13 mouse cellular contexts compared by ENCODE assay signal in genomic region chr17:49266343-49266742, GRCm38 (mm10).
DNase-seq lines count a peak whose midpoint lies in the region; ATAC-seq and TF ChIP-seq lines count a peak whose summit lies in the region.
"Had no signal": no experiment of that assay in that cellular context is flagged by ENCODE, and none has a peak within 500 bp of the region (broad histone marks: within the 10 kb centered on the region; RNA-seq: fewer than 3 reads in every experiment).

No protein-coding gene starts in this region.

- TF ChIP-seq EP300 in heart, postnatal 0 days (IDR thresholded peaks at IDR 0.05; ENCODE audit: low read depth): no peak
- TF ChIP-seq EP300 in stomach, postnatal 0 days (optimal IDR thresholded peaks at IDR 0.05): no peak

- no peaks in the 10 kb centered on the region for H3K9me3 ChIP-seq in heart, postnatal 0 days (replicated peaks; ENCODE audit: control insufficient read depth, low read length)
- H3K9me3 ChIP-seq in stomach, postnatal 0 days (ENCODE audit: control insufficient read depth, low read length): no peaks in the 10 kb centered on the region
- H3K9me3 ChIP-seq: forebrain, embryonic 10.5 days; heart, embryonic 12.5 days; limb, embryonic 15.5 days had no signal

- H3K9ac ChIP-seq in heart, postnatal 0 days (replicated peaks; ENCODE audit: low read depth, low read length): no peak overlapping the region
- H3K9ac ChIP-seq in stomach, postnatal 0 days (ENCODE audit: low read length): no peak overlapping the region
- H3K9ac ChIP-seq: heart, embryonic 12.5 days; limb, embryonic 15.5 days had no signal

- DNase-seq in heart, postnatal 0 days (ENCODE audit: low spot score): no peak
- DNase-seq in heart, adult 9 months (ENCODE audit: low spot score in 2 of 2): no peak
- peak; percentile 18 for DNase-seq in retina, embryonic 14.5 days (ENCODE audit: low spot score)
- no peak for DNase-seq in retina, postnatal 1 day
- peak; percentile 71 for DNase-seq in ZHBTc4 (ENCODE audit: low read depth, low spot score)
- DNase-seq in stomach, postnatal 0 days (ENCODE audit: low spot score): no peak
- no peak for DNase-seq in layer of hippocampus, postnatal 36 days
- DNase-seq: cerebellum, adult 9-10 months; kidney, postnatal 25 days had no signal

- H3K27ac ChIP-seq in heart, postnatal 0 days (ENCODE audit: low read depth): no peak overlapping the region
- no peak overlapping the region for H3K27ac ChIP-seq in stomach, postnatal 0 days (replicated peaks)
- H3K27ac ChIP-seq: forebrain, embryonic 10.5 days; limb, embryonic 15.5 days had no signal

- TF ChIP-seq CTCF in heart, postnatal 0 days (IDR thresholded peaks at IDR 0.05; ENCODE audit: low read depth): peak; percentile 61
- peak; percentile 72 for TF ChIP-seq CTCF in stomach, postnatal 0 days (IDR thresholded peaks at IDR 0.05; ENCODE audit: low read depth)

- ATAC-seq in heart, postnatal 0 days (ENCODE audit: insufficient read depth, low read depth): no peak
- ATAC-seq in stomach, postnatal 0 days (ENCODE audit: low FRiP score, low TSS enrichment): no peak
- ATAC-seq: midbrain, embryonic 16.5 days had no signal

- WGBS in heart, postnatal 0 days: 91% methylated on average over 4 of the region's 4 CpGs
- 89% methylated on average over 4 of the region's 4 CpGs for WGBS in stomach, postnatal 0 days

- no peak overlapping the region for H3K4me2 ChIP-seq in heart, postnatal 0 days (ENCODE audit: low read depth, low read length)
- no peak overlapping the region for H3K4me2 ChIP-seq in stomach, postnatal 0 days (replicated peaks; ENCODE audit: low read depth)
- H3K4me2 ChIP-seq: heart, embryonic 12.5 days; limb, embryonic 15.5 days had no signal

- no peak overlapping the region for H3K4me3 ChIP-seq in heart, postnatal 0 days (ENCODE audit: low read depth, low read length)
- no peak overlapping the region for H3K4me3 ChIP-seq in stomach, postnatal 0 days (ENCODE audit: low read depth, low read length)
- H3K4me3 ChIP-seq: forebrain, embryonic 10.5 days; heart, embryonic 12.5 days; limb, embryonic 15.5 days had no signal

- H3K27me3 ChIP-seq in heart, postnatal 0 days (ENCODE audit: control insufficient read depth, insufficient read depth, low read length): no peaks in the 10 kb centered on the region
- H3K27me3 ChIP-seq in stomach, postnatal 0 days (ENCODE audit: control insufficient read depth, insufficient read depth, low read length): no peaks in the 10 kb centered on the region
- H3K27me3 ChIP-seq: heart, embryonic 12.5 days; limb, embryonic 15.5 days had no signal

- no peaks in the 10 kb centered on the region for H3K36me3 ChIP-seq in heart, postnatal 0 days (replicated peaks; ENCODE audit: control insufficient read depth, insufficient read depth, low read length)
- H3K36me3 ChIP-seq in stomach, postnatal 0 days (ENCODE audit: control insufficient read depth, insufficient read depth, low read length): no peaks in the 10 kb centered on the region
- H3K36me3 ChIP-seq: forebrain, embryonic 10.5 days; heart, embryonic 12.5 days; limb, embryonic 15.5 days had no signal

- H3K4me1 ChIP-seq in heart, postnatal 0 days (ENCODE audit: control insufficient read depth, insufficient read depth): no peaks in the 10 kb centered on the region
- H3K4me1 ChIP-seq in stomach, postnatal 0 days (replicated peaks; ENCODE audit: control insufficient read depth, insufficient read depth): no peaks in the 10 kb centered on the region
- H3K4me1 ChIP-seq: heart, embryonic 12.5 days; limb, embryonic 15.5 days had no signal

Comparison
In these comparisons a context has a peak if more than half of its experiments do, and no peak if none do; other contexts are left out.
1. DNase-seq: peak in retina, embryonic 14.5 days (single experiment) and ZHBTc4 (single experiment); none in heart, postnatal 0 days (single experiment), heart, adult 9 months (0 of 2), retina, postnatal 1 day (single experiment), stomach, postnatal 0 days (single experiment) and layer of hippocampus, postnatal 36 days (0 of 2).